8 mouse cellular contexts compared by ENCODE assay signal in the genomic region with DNA sequence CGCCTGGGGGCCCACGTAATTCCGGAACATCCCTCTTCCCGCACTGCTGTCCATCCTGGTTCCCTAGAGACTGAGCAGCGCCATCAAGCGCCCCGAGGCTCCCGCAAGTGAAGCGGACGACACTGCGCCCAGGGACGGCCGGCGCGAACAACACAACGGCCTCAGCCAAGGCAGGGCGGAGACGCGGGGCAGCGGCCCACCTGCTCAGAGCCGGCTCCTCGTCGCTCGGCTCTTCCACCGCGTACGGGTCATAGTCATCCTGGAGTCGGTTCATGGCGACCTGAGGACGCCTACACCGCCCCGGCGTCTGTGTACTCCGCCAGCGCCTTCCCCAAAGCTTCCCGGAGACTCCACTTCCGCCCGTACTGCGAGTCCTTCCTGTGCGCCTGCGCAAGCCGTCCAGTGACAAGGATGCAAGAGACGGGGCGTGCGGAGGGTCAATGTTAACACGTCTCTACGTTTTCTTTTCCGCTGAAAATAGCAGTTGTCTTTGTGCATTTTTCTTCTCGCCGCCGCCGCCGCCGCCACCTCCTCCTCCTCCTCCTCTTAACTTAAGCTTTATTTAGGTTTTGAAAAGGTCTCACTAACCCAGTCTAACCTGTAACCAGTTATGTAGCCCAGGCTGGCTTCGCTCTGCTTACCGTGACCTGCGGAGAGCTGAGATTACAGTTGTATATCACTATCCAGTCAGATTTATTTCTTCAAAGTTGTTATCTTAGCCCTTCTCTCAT. TPM values are rescaled to one million over a fixed set of nuclear protein-coding genes. Genes with fewer than 3 reads are reported as not detected.
DNase-seq lines count a peak whose midpoint lies in the region; ATAC-seq and TF ChIP-seq lines count a peak whose summit lies in the region.

A gene (minus strand): TSS at position 387 of the 731 bp plus-strand sequence.

- H3K4me3 ChIP-seq in embryonic facial prominence, embryonic 13.5 days: peak within 1 kb of the TSS; percentile 87
- H3K4me3 ChIP-seq in heart, adult 2 months: peak within 1 kb of the TSS; percentile 91
- H3K4me3 ChIP-seq in limb, embryonic 13.5 days: peak within 1 kb of the TSS; percentile 94
- peak within 1 kb of the TSS; percentile 79 for H3K4me3 ChIP-seq in midbrain, embryonic 16.5 days (ENCODE audit: low read depth, low read length)

- peaks cover 7% of the 10 kb centered on the region; the same call in 1 of the 2 replicates for H3K4me1 ChIP-seq in embryonic facial prominence, embryonic 13.5 days
- H3K4me1 ChIP-seq in heart, adult 2 months (ENCODE audit: control insufficient read depth, insufficient read depth, low read length): no peaks in the 10 kb centered on the region
- peaks cover 7% of the 10 kb centered on the region for H3K4me1 ChIP-seq in limb, embryonic 13.5 days
- H3K4me1 ChIP-seq in midbrain, embryonic 16.5 days (ENCODE audit: control insufficient read depth, insufficient read depth, low read length): peaks cover 17% of the 10 kb centered on the region

- H3K27me3 ChIP-seq in embryonic facial prominence, embryonic 13.5 days: no peaks in the 10 kb centered on the region
- H3K27me3 ChIP-seq in heart, adult 2 months (ENCODE audit: control insufficient read depth, insufficient read depth, low read length): no peaks in the 10 kb centered on the region
- no peaks in the 10 kb centered on the region for H3K27me3 ChIP-seq in limb, embryonic 13.5 days
- no peaks in the 10 kb centered on the region for H3K27me3 ChIP-seq in midbrain, embryonic 16.5 days (ENCODE audit: control insufficient read depth, insufficient read depth, low read depth, low read length)

- TF ChIP-seq POLR2A in heart, adult 2 months (IDR thresholded peaks at IDR 0.05; ENCODE audit: insufficient read depth, low read depth, low read length): peak; percentile 87

- peak within 1 kb of the TSS; percentile 97 for H3K27ac ChIP-seq in embryonic facial prominence, embryonic 13.5 days
- H3K27ac ChIP-seq in heart, adult 2 months: peak within 1 kb of the TSS; percentile 99
- H3K27ac ChIP-seq in limb, embryonic 13.5 days: peak within 1 kb of the TSS; percentile 82
- H3K27ac ChIP-seq in midbrain, embryonic 16.5 days (ENCODE audit: low read length): peak within 1 kb of the TSS; percentile 98

- H3K79me2 ChIP-seq in heart, adult 2 months (replicated peaks; ENCODE audit: control insufficient read depth, insufficient read depth, low read length): no peaks in the 10 kb centered on the region; the same call in 1 of the 2 replicates

- H3K9ac ChIP-seq in embryonic facial prominence, embryonic 13.5 days: peak within 1 kb of the TSS; percentile 88
- H3K9ac ChIP-seq in heart, adult 2 months (ENCODE audit: low read depth, low read length): peak within 1 kb of the TSS; percentile 94
- peak within 1 kb of the TSS; percentile 86 for H3K9ac ChIP-seq in limb, embryonic 13.5 days
- peak within 1 kb of the TSS; percentile 95 for H3K9ac ChIP-seq in midbrain, embryonic 16.5 days (ENCODE audit: low read depth, low read length)

- peak; percentile 76; the same call in 1 of the 2 replicates for TF ChIP-seq EP300 in heart, adult 2 months (IDR thresholded peaks at IDR 0.05; ENCODE audit: insufficient read depth, low read depth, low read length)

- peak; percentile 86 for ATAC-seq in embryonic facial prominence, embryonic 13.5 days (ENCODE audit: insufficient number of reproducible peaks, insufficient read depth, low FRiP score, low TSS enrichment, low read depth)
- peak; percentile 86 for ATAC-seq in limb, embryonic 13.5 days (ENCODE audit: low FRiP score, low read depth)
- ATAC-seq in midbrain, embryonic 16.5 days: peak; percentile 94

- H3K9me3 ChIP-seq in embryonic facial prominence, embryonic 13.5 days: no peaks in the 10 kb centered on the region
- H3K9me3 ChIP-seq in limb, embryonic 13.5 days: no peaks in the 10 kb centered on the region
- H3K9me3 ChIP-seq in midbrain, embryonic 16.5 days (replicated peaks; ENCODE audit: control insufficient read depth, low read length, poor library complexity, severe bottlenecking): no peaks in the 10 kb centered on the region

- peaks cover 13% of the 10 kb centered on the region for H3K36me3 ChIP-seq in embryonic facial prominence, embryonic 13.5 days
- H3K36me3 ChIP-seq in heart, adult 2 months (ENCODE audit: control insufficient read depth, insufficient read depth, low read length): peaks cover 2% of the 10 kb centered on the region; the same call in 1 of the 2 replicates
- peaks cover 10% of the 10 kb centered on the region for H3K36me3 ChIP-seq in limb, embryonic 13.5 days
- H3K36me3 ChIP-seq in midbrain, embryonic 16.5 days (ENCODE audit: control insufficient read depth, insufficient read depth, low read length): 0 out of 2 replicates have a peak, but pooled peaks cover 2% of the 10 kb centered on the region

- intact Hi-C loops in heart, adult 2 months (cut with DNase I): loop anchor here (5.0 kb wide), 1 partner anchor 167 kb away; a partner anchor contains a TSS

- H3K4me2 ChIP-seq in embryonic facial prominence, embryonic 13.5 days: peak within 1 kb of the TSS; percentile 66
- H3K4me2 ChIP-seq in limb, embryonic 13.5 days (replicated peaks): peak within 1 kb of the TSS; percentile 64
- peak within 1 kb of the TSS; percentile 66 for H3K4me2 ChIP-seq in midbrain, embryonic 16.5 days (ENCODE audit: low read length)

- under 1% methylated on average over 57 of the region's 57 CpGs for WGBS in embryonic facial prominence, embryonic 13.5 days
- under 1% methylated on average over 57 of the region's 57 CpGs for WGBS in heart, adult 2 months
- WGBS in limb, embryonic 13.5 days: under 1% methylated on average over 57 of the region's 57 CpGs
- WGBS in midbrain, embryonic 16.5 days: under 1% methylated on average over 57 of the region's 57 CpGs

- TF ChIP-seq CTCF in heart, adult 2 months (IDR thresholded peaks at IDR 0.05): 0 out of 2 replicates have a peak, but pooled peaks have one; percentile 10

- peak; percentile 91 for DNase-seq in 3134 (ENCODE audit: extremely low read depth, insufficient read length, low spot score)
- DNase-seq in adrenal gland, postnatal 36 days: peak; percentile 96 to 98
- DNase-seq in heart, adult 2 months: peak; percentile 96
- peak; percentile 96 for DNase-seq in kidney, adult 8-10 months
- DNase-seq in spleen, postnatal 10 days (ENCODE audit: low spot score in 2 of 2): peak; percentile 89 to 96

RNA-seq across cellular contexts. Expression of the gene that starts here (rescaled TPM):
- 10 to 100 TPM; 40.6 to 42.5 TPM for total RNA-seq in adrenal gland, postnatal 36 days (2021)
- polyA plus RNA-seq in embryonic facial prominence, embryonic 13.5 days (2015; fragmentation: Nextera tagmentation; extraction: Ambion mirVana): 64.7 and 74.5 TPM in 2 replicates
- total RNA-seq in heart, adult 2 months (2021): 10 to 100 TPM; 27.4 to 27.9 TPM
- 7.9 and 10.7 TPM in 2 replicates for polyA plus RNA-seq in heart, adult 2 months (2012; rRNA removed)
- polyA plus RNA-seq in limb, embryonic 13.5 days (2015; fragmentation: Nextera tagmentation; extraction: Ambion mirVana): 72.8 and 79.7 TPM in 2 replicates
- polyA plus RNA-seq in midbrain, embryonic 16.5 days (2015; fragmentation: Nextera tagmentation; extraction: Ambion mirVana): 82.1 and 84.0 TPM in 2 replicates

Comparison
In these comparisons a context has a peak if more than half of its experiments do, and no peak if none do; other contexts are left out.
1. Peak in every context shown above with its lines: DNase-seq, ATAC-seq, H3K4me3 ChIP-seq and H3K27ac ChIP-seq.